Mouse (Mus musculus) lung, adult 10 weeks (tissue): Measurements from ENCODE around the gene Vmn1r6. TPM values are rescaled to one million over a fixed set of nuclear protein-coding genes. Genes with fewer than 3 reads are reported as not detected.

ENCODE experiments used
- polyA plus RNA-seq: library from polyadenylated mRNA; stranded (reverse); fragments of 350-450 nt; fragmentation: Illumina TruSeq; extraction: RNeasy Lipid Tissue Mini Kit (QIAGEN cat#74804); gene quantifications from one replicate; pipeline ENCODE4 v1.2.3, GENCODE M21; 2014; ENCODE audit warnings: low read depth, low replicate concordance; ENCODE audit not compliant: insufficient read depth

The Vmn1r6 gene
- not detected for polyA plus RNA-seq

GRCm38 (mm10) chr6:56996943-56997342 lies at the start of gene Vmn1r6:
Gene Vmn1r6 (plus strand): TSS chr6:56997243.

GRCm38 (mm10) chr6:56969973-56970372 lies 27.1 kb upstream of the Vmn1r6 start, which contains the start of gene Vmn1r5:
Gene Vmn1r5 (plus strand): TSS chr6:56970273.

GRCm38 (mm10) chr6:57025224-57025623 lies 28.2 kb downstream of the Vmn1r6 start, which contains the start of gene Vmn1r7:
Gene Vmn1r7 (minus strand): TSS chr6:57025324.

GRCm38 (mm10) chr6:57031984-57032383 lies 34.9 kb downstream of the Vmn1r6 start, which contains the start of gene Vmn1r8:
Gene Vmn1r8 (plus strand): TSS chr6:57032284.

Other genes with a start within 250 kb of the Vmn1r6 start
- 16.1 TPM for gene Kbtbd2, start 199.4 kb upstream of the Vmn1r6 start, polyA plus RNA-seq
- 79.3 TPM for gene Fkbp9, start 165.2 kb upstream of the Vmn1r6 start, polyA plus RNA-seq
- gene Nt5c3, start 73.3 kb upstream of the Vmn1r6 start, polyA plus RNA-seq, result 25.7 TPM
- gene Vmn1r4, start 73.2 kb upstream of the Vmn1r6 start, polyA plus RNA-seq, result 0.22 TPM
- gene Vmn1r5, start 27.0 kb upstream of the Vmn1r6 start, polyA plus RNA-seq, result not detected
- not detected for gene Vmn1r7, start 28.1 kb downstream of the Vmn1r6 start, polyA plus RNA-seq
- not detected for gene Vmn1r8, start 35.0 kb downstream of the Vmn1r6 start, polyA plus RNA-seq
- not detected for gene Vmn1r9, start 69.5 kb downstream of the Vmn1r6 start, polyA plus RNA-seq
- not detected for gene Vmn1r10, start 112.2 kb downstream of the Vmn1r6 start, polyA plus RNA-seq
- gene Vmn1r11, start 136.2 kb downstream of the Vmn1r6 start, polyA plus RNA-seq, result not detected
- gene Vmn1r12, start 159.7 kb downstream of the Vmn1r6 start, polyA plus RNA-seq, result not detected
- not detected for gene Vmn1r13, start 206.0 kb downstream of the Vmn1r6 start, polyA plus RNA-seq
- not detected for gene Vmn1r14, start 234.4 kb downstream of the Vmn1r6 start, polyA plus RNA-seq